Mouse (Mus musculus) heart, embryonic 16.5 days (tissue): ENCODE results near the gene Msmb. TPM values are rescaled to one million over a fixed set of nuclear protein-coding genes. Genes with fewer than 3 reads are reported as not detected.
"Not testable (repeated sequence)": the region's sequence is repeated elsewhere in the genome, so short reads cannot be mapped to it uniquely, and the experiment has no call there.

Experiments used
- ATAC-seq: fragments of 200-750 bp; cut with Nextera tagmentation; replicated peaks from 2 replicates; pipeline ENCODE4 v1.8.0; 2017; ENCODE audit warnings: moderate number of reproducible peaks; ENCODE audit not compliant: insufficient read depth, low FRiP score; ENCODE audit errors: extremely low read depth
- H3K27ac ChIP-seq: fragments of 300-500 bp; sonication (generic); 2 replicates; pipeline ENCODE4 v1.5.1; 2014; ENCODE audit warnings: mild to moderate bottlenecking, low read length, control low read depth, moderate library complexity
- H3K27me3 ChIP-seq: fragments of 300-500 bp; sonication (generic); 2 replicates; pipeline ENCODE4 v1.6.1; 2014; ENCODE audit warnings: low read length, mixed read lengths; ENCODE audit not compliant: control insufficient read depth, insufficient read depth
- H3K36me3 ChIP-seq: fragments of 300-500 bp; sonication (generic); 2 replicates; pipeline ENCODE4 v1.6.1; 2014; ENCODE audit not compliant: control insufficient read depth, insufficient read depth
- H3K4me1 ChIP-seq: fragments of 300-500 bp; sonication (generic); 2 replicates; pipeline ENCODE4 v1.6.1; 2014; ENCODE audit warnings: low read length, mixed read lengths; ENCODE audit not compliant: control insufficient read depth, insufficient read depth
- H3K4me2 ChIP-seq: fragments of 300-500 bp; sonication (generic); 2 replicates; pipeline ENCODE4 v1.6.1; 2014; ENCODE audit warnings: low read depth, mild to moderate bottlenecking, control low read depth, low read length
- H3K4me3 ChIP-seq: fragments of 300-500 bp; sonication (generic); 2 replicates; pipeline ENCODE4 v1.5.1; 2014; ENCODE audit warnings: mild to moderate bottlenecking, control low read depth, low read length
- H3K9ac ChIP-seq: fragments of 300-500 bp; sonication (generic); 2 replicates; pipeline ENCODE4 v1.6.1; 2014; ENCODE audit warnings: low read length, control low read depth
- H3K9me3 ChIP-seq: fragments of 300-500 bp; sonication (generic); replicated peaks from 2 replicates; pipeline ENCODE4 v1.6.1; 2016; ENCODE audit warnings: low read length; ENCODE audit not compliant: control insufficient read depth
- WGBS: fragments of 180-500 bp; shearing (Covaris S2); extraction: QIAGEN DNeasy Blood & Tissue Kit; methylation state at CpG from one replicate; pipeline ENCODE4 v1.1.7; 2014; 5-methylcytosine and 5-hydroxymethylcytosine counted together
- polyA plus RNA-seq: library from polyadenylated mRNA; unstranded; fragments of >200 nt; fragmentation: Nextera tagmentation; extraction: Ambion mirVana; gene quantifications from 2 replicates; pipeline ENCODE4 v1.2.1, GENCODE M21; 2015

Msmb gene
- polyA plus RNA-seq, 1 experiment from 2014 or later, result not detected

DNA sequence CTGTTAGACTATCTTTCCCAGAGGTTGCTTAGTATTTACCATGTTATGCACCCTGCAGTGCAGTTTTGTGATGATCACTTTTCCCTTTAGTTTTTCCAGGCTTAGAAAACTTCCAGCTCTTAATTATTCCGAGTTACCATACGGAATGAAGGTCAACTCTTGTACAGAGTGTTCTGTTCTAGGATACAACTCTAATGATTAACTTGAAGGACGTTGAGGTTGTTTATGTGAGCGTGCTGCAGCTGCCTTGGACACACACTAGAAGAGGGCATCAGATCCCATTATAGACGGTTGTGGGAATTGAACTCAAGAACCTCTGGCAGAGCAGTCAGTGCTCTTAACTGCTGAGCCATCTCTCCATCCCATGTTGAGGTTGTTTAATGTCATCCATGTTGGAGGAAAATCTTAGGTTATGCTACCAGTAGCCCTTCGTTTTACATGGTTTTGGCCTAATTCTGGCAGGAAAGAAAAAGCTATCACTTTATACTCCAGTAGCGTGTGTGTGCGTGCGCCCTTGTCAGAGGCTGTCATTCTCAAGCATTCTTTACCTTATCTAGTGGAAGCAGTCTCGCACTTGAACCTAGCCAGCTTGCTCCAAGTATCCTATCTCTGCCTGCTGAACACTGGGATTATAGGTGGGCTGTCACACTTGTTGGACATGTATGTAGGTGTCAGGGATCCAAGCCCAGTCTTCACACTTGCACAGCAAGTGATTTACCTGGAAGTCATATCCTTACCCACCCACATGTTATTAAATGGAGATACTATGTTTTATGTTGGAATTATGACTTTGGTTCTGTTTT is 37.8 kb downstream of the Msmb start:
- 80% methylated on average over 10 of the region's 10 CpGs for WGBS
- Histone ChIP-seq H3K36me3 (peaks cover 39% of the 10 kb centered on the region), H3K9ac (no peak overlapping the region), H3K4me2 (no peak overlapping the region), H3K9me3 (no peaks in the 10 kb centered on the region), H3K4me1 (no peaks in the 10 kb centered on the region), H3K27me3 (no peaks in the 10 kb centered on the region), H3K4me3 (no peak overlapping the region), H3K27ac (no peak overlapping the region)
- no peak for ATAC-seq

DNA sequence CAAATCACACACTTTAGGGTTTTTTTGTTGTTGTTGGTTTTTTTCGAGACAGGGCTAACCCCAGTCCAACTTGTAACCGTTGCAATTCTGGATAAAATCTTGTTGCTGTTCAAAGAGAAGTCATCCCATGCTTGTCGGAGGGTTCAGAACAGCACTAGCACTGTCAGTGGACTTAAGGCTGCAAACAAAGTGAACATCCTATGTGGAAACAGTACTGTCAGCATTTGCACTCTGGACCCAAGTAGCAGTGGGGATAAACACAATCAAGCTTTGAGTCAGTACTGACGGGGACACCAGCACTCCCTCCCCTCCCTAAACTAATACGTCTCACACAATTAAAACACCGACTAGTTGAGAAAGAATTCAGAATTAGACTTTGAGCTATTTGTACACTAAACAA is 39.0 kb downstream of the Msmb start:
- peaks cover 45% of the 10 kb centered on the region for H3K36me3 ChIP-seq
- H3K27ac ChIP-seq, result no peak overlapping the region
- H3K4me3 ChIP-seq, result no peak overlapping the region
- ATAC-seq, result no peak
- no peaks in the 10 kb centered on the region for H3K4me1 ChIP-seq
- WGBS, result 88% methylated on average over 6 of the region's 6 CpGs
- H3K9me3 ChIP-seq, result no peaks in the 10 kb centered on the region
- H3K4me2 ChIP-seq, result no peak overlapping the region
- no peak overlapping the region for H3K9ac ChIP-seq
- no peaks in the 10 kb centered on the region for H3K27me3 ChIP-seq

DNA sequence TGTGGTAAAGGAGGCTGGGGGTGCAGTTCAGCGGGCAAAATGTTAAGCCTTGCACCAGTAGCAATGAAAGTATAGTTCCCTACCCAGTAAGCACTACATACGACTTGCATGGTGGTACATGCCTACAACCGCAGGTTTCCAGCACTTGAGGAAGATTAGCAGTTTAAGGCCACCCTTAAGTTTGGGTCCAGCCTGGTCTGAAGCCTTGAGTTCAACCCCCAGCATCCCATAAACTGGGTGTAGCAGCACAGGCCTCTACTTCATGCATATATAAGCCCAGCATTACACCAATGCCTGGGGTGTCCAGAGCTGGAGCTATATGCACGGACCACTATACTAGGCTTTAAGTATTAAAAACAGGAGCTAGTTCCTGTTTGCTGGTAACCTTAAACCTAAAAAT is 42.0 kb downstream of the Msmb start:
- ATAC-seq, result no peak
- no peak overlapping the region for H3K4me3 ChIP-seq
- H3K27ac ChIP-seq, result no peak overlapping the region
- H3K4me1 ChIP-seq, result no peaks in the 10 kb centered on the region
- no peak overlapping the region for H3K9ac ChIP-seq
- H3K9me3 ChIP-seq, result no peaks in the 10 kb centered on the region
- peaks cover 64% of the 10 kb centered on the region for H3K36me3 ChIP-seq
- 95% methylated on average over 4 of the region's 4 CpGs for WGBS
- H3K4me2 ChIP-seq, result no peak overlapping the region
- no peaks in the 10 kb centered on the region for H3K27me3 ChIP-seq

DNA sequence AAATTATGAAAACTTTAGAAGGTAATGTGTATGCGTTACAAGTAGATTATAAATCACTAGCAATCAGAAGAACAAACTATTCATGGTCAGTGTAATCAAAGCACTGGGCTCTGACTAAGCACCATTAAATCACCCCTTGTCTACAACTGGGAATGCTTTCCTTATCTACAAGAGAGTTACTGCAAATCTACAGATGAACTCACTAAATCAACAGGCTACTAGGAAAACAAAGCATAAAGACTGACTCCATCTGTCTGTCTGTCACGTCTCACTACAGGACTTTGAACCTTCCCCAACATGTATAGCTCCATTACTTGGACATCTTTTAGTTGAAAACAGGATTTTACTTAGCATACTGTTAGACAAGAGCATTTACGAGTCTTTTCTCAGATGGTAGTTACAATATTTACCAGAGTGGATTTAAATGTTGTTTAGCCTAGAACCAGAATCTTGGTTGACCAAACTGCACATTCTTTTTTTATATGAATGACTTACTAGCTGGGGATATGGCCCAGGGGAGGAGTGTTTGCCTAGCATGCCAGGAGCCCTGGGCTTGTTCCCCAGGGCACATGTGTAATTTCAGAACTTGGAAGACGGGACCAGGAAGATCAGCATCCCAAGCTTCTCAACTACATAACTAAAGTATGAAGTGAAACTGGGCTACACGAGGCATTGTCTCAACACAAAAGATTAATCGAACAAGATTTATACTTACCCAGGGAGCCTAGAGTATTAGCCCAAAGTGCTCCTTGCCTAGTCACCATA is 49.0 kb downstream of the Msmb start:
- H3K27me3 ChIP-seq, result no peaks in the 10 kb centered on the region
- no peaks in the 10 kb centered on the region for H3K9me3 ChIP-seq
- H3K4me3 ChIP-seq, result no peak overlapping the region
- H3K9ac ChIP-seq, result no peak overlapping the region
- H3K4me1 ChIP-seq, result no peaks in the 10 kb centered on the region
- H3K36me3 ChIP-seq, result peaks cover 43% of the 10 kb centered on the region
- ATAC-seq, result no peak
- H3K27ac ChIP-seq, result no peak overlapping the region
- 83% methylated on average over 6 of the region's 6 CpGs for WGBS
- no peak overlapping the region for H3K4me2 ChIP-seq

DNA sequence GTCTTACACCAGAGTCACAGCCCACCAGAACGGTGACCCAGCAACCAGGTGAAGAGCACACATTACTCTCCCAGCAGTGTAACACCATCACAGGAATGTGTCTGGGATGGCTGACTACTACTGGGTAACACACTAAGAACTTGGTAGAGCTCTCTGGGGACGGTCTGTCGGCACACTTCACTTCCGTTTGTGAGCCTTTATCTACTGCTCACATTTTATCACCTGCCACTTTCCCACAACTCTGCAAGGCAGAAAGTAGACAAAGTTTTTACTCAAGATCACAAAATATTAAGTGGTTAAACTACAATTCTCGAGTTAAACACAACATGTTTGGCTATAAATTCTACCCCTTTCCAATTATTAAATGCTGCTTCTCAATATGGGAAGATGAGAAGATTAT is 50.1 kb downstream of the Msmb start:
- Histone ChIP-seq H3K4me1 (no peaks in the 10 kb centered on the region), H3K27ac (no peak overlapping the region), H3K4me2 (no peak overlapping the region), H3K4me3 (no peak overlapping the region), H3K9ac (no peak overlapping the region), H3K9me3 (no peaks in the 10 kb centered on the region), H3K27me3 (no peaks in the 10 kb centered on the region), H3K36me3 (peaks cover 46% of the 10 kb centered on the region)
- no peak for ATAC-seq
- WGBS, result 65% methylated on average over 5 of the region's 5 CpGs

DNA sequence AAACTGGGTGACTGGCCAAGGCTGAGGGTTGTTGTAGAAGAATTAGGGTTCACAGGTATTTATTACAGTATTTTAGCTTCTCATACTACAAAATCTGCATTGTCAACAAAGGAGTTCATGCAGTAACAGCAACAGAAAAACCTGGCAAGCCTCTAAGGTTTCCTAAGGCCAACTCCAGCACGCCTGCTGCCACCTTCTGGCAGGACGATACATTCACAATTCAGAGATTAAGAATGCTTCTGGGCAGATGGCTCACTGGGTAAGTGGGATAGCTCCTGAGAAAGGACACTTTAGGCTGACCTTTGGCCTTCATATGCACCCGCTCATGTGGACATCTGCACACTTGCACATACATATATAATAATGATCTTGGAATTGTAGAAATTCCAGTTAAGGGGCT is 50.6 kb downstream of the Msmb start:
- no peaks in the 10 kb centered on the region for H3K27me3 ChIP-seq
- no peaks in the 10 kb centered on the region for H3K9me3 ChIP-seq
- H3K36me3 ChIP-seq, result peaks cover 45% of the 10 kb centered on the region
- ATAC-seq, result no peak
- no peak overlapping the region for H3K27ac ChIP-seq
- no peak overlapping the region for H3K9ac ChIP-seq
- 36% methylated on average over 3 of the region's 3 CpGs for WGBS
- H3K4me2 ChIP-seq, result no peak overlapping the region
- H3K4me1 ChIP-seq, result no peaks in the 10 kb centered on the region
- H3K4me3 ChIP-seq, result no peak overlapping the region

DNA sequence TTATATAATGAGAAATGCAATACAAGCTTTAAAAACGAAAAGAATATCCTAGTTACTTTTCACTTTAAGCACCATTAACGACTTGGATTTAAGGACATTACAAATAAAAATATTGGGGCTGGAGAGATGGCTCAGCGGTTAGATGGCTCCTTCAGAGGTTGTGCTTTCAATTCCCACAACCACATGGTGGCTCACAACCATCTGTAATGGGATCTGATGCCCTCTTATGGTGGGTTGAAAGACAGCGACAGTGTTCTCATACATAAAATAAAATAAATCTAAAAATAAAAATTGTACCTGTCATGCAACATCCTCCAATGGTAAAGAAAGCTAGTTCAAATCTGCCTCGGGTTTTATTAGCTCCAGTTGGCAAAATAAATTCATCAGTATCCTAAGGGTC is 51.7 kb downstream of the Msmb start:
- H3K4me2 ChIP-seq, H3K9ac ChIP-seq, H3K27me3 ChIP-seq, H3K27ac ChIP-seq, ATAC-seq, H3K4me1 ChIP-seq, H3K4me3 ChIP-seq, H3K9me3 ChIP-seq: not testable (repeated sequence)
- peaks cover 43% of the 10 kb centered on the region for H3K36me3 ChIP-seq
- WGBS, result 75% methylated on average over 5 of the region's 5 CpGs

DNA sequence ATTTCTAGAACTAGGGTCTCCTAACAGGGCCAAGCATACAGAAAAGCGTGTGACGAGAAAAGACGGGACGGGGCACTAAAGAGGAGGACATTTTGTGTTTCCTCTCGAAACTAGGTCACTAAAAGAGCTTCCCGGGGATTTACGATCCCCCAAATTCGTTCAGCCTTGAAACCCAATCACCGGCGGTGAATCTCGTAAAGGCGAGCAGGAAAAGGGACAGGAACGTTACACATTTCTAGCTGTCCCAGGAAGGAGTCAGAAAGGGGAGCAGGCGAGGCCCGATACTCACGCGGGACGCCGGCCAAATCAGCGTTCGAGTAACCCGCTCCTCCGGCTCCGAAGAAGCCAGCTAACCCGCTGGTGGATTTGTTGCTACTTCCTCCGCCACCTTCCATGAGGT is 59.5 kb downstream of the Msmb start:
- peak overlapping the region; percentile 72 for H3K4me2 ChIP-seq
- H3K27me3 ChIP-seq, result no peaks in the 10 kb centered on the region
- peak overlapping the region; percentile 89 for H3K27ac ChIP-seq
- H3K4me1 ChIP-seq, result peaks cover 21% of the 10 kb centered on the region
- peak overlapping the region; percentile 99 for H3K4me3 ChIP-seq
- H3K9me3 ChIP-seq, result 0 out of 2 replicates have a peak, but pooled peaks cover 3% of the 10 kb centered on the region
- ATAC-seq, result peak; percentile 47
- under 1% methylated on average over 25 of the region's 26 CpGs for WGBS
- H3K36me3 ChIP-seq, result peaks cover 21% of the 10 kb centered on the region
- H3K9ac ChIP-seq, result peak overlapping the region; percentile 97

DNA sequence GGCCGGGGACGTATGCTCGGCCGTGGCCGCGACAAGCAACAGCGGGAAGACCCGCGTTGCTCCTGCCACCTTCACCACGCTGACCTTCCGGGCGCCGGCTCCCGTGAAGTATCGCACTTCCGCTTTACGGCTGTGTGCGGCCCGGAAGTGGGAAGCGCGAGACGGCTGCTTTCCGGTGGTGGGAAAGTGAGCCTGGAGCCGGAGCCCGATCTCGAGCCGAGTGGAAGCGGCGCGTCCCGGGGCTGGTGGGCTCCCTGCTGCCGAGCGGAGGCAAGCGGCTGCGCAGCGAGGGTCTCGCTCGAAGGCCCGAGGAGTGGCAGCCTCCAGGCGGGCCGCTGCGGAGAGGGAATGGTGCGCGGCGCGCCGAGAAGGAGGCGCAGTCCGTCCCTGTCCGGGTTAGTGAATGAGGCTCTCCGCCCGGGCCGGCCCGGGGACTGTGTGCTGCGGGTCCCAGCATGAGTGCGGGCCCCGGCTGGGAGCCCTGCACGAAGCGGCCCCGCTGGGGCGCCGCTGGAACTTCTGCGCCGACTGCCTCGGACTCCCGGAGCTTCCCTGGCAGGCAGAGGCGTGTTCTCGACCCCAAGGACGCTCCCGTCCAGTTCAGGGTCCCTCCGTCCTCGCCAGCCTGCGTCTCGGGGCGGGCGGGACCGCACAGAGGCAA is 60.1 kb downstream of the Msmb start, which contains the start of the genes Timm23 and Parg:
Timm23 (minus strand) TSS at position 108 of the 661 bp plus-strand sequence.
Parg (plus strand) TSS at position 159 of the 661 bp plus-strand sequence.
- H3K36me3 ChIP-seq, result peaks cover 18% of the 10 kb centered on the region
- H3K9ac ChIP-seq, result peak within 1 kb of the TSS; percentile 97
- H3K4me2 ChIP-seq, result peak within 1 kb of the TSS; percentile 93
- H3K27me3 ChIP-seq, result no peaks in the 10 kb centered on the region
- H3K27ac ChIP-seq, result peak within 1 kb of the TSS; percentile 89
- peak within 1 kb of the TSS; percentile 99 for H3K4me3 ChIP-seq
- ATAC-seq, result peak; percentile 95
- H3K4me1 ChIP-seq, result peaks cover 21% of the 10 kb centered on the region
- 0% methylated on average over 72 of the region's 77 CpGs for WGBS
- 0 out of 2 replicates have a peak, but pooled peaks cover 3% of the 10 kb centered on the region for H3K9me3 ChIP-seq
